Mouse (Mus musculus) liver, embryonic 16.5 days (tissue): ENCODE data around the gene Tas2r143. TPM values are rescaled to one million over a fixed set of nuclear protein-coding genes. Genes with fewer than 3 reads are reported as not detected.

Experiments
- ATAC-seq: fragments of 200-750 bp; cut with Nextera tagmentation; 2 replicates; pipeline ENCODE4 v1.8.0; 2017; ENCODE audit warnings: low read depth, mild to moderate bottlenecking, moderate number of reproducible peaks, moderate library complexity
- H3K27ac ChIP-seq: fragments of 300-500 bp; sonication (generic); 2 replicates; pipeline ENCODE4 v1.5.1; 2014; ENCODE audit warnings: mild to moderate bottlenecking, low read length
- H3K27me3 ChIP-seq: fragments of 300-500 bp; sonication (generic); 2 replicates; pipeline ENCODE4 v1.6.1; 2014; ENCODE audit warnings: low read depth, low read length, mixed read lengths; ENCODE audit not compliant: control insufficient read depth, insufficient read depth
- H3K36me3 ChIP-seq: fragments of 300-500 bp; sonication (generic); 2 replicates; pipeline ENCODE4 v1.6.1; 2014; ENCODE audit warnings: mild to moderate bottlenecking; ENCODE audit not compliant: control insufficient read depth, insufficient read depth
- H3K4me1 ChIP-seq: fragments of 300-500 bp; sonication (generic); 2 replicates; pipeline ENCODE4 v1.6.1; 2014; ENCODE audit warnings: low read depth, low read length, mixed read lengths; ENCODE audit not compliant: control insufficient read depth
- H3K4me2 ChIP-seq: fragments of 300-500 bp; sonication (generic); 2 replicates; pipeline ENCODE4 v1.6.1; 2014; ENCODE audit warnings: low read depth, low read length, mixed read lengths
- H3K4me3 ChIP-seq: fragments of 300-500 bp; sonication (generic); 2 replicates; pipeline ENCODE4 v1.5.1; 2014; ENCODE audit warnings: low read depth, mild to moderate bottlenecking, low read length
- H3K9ac ChIP-seq: fragments of 300-500 bp; sonication (generic); 2 replicates; pipeline ENCODE4 v1.6.1; 2014; ENCODE audit warnings: low read depth, low read length
- H3K9me3 ChIP-seq: fragments of 300-500 bp; sonication (generic); replicated peaks from 2 replicates; pipeline ENCODE4 v1.6.1; 2016; ENCODE audit warnings: low read length; ENCODE audit not compliant: control insufficient read depth
- WGBS: fragments of 180-500 bp; shearing (Covaris S2); extraction: QIAGEN DNeasy Blood & Tissue Kit; methylation state at CpG from one replicate; pipeline ENCODE4 v1.1.7; 2014; ENCODE audit not compliant: insufficient replicate concordance; 5-methylcytosine and 5-hydroxymethylcytosine counted together
- polyA plus RNA-seq: library from polyadenylated mRNA; unstranded; fragments of >200 nt; fragmentation: Nextera tagmentation; extraction: Ambion mirVana; gene quantifications from 2 replicates; pipeline ENCODE4 v1.2.1, GENCODE M21; 2015

Gene Tas2r143
- polyA plus RNA-seq, 1 experiment from 2014 or later, result not detected

DNA sequence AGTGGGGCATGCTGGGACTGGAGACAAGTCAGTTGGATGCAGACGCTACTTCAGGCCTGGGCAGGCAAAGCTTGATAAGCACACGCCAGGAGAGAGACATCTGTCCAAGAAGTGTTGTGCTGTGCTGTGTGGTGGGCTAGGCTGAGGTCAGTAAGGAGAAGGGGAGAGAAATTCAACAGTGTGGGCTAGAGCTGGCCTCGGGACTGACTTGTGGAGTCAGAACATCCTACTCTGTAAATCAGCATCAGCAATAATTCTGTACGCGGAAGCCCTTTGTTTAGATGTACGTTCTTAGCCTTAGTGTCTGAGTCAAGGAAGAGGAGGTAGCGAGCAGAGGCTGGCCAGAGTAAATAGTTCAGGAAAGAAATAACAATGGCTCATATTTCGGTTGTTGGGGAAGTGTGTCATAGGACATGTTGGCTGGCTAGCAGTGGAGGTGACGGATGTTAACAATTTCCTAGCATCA is 18.1 kb upstream of the Tas2r143 start:
- Histone ChIP-seq H3K27me3 (no peaks in the 10 kb centered on the region), H3K4me1 (no peaks in the 10 kb centered on the region), H3K36me3 (no peaks in the 10 kb centered on the region), H3K9me3 (no peaks in the 10 kb centered on the region), H3K4me2 (no peak overlapping the region), H3K4me3 (no peak overlapping the region), H3K27ac (no peak overlapping the region), H3K9ac (no peak overlapping the region)
- 42% methylated on average over 9 of the region's 9 CpGs for WGBS
- peak; percentile 50; the same call in 1 of the 2 replicates for ATAC-seq

GRCm38 (mm10) chr6:42383360-42383759 is 16.7 kb upstream of the Tas2r143 start:
- Histone ChIP-seq H3K4me2 (no peak overlapping the region), H3K36me3 (no peaks in the 10 kb centered on the region), H3K27ac (no peak overlapping the region), H3K27me3 (no peaks in the 10 kb centered on the region), H3K4me1 (no peaks in the 10 kb centered on the region), H3K9ac (no peak overlapping the region), H3K4me3 (no peak overlapping the region), H3K9me3 (no peaks in the 10 kb centered on the region)
- 61% methylated on average over 5 of the region's 5 CpGs for WGBS
- no peak for ATAC-seq

- Histone ChIP-seq H3K36me3 (no peaks in the 10 kb centered on the region), H3K9me3 (no peaks in the 10 kb centered on the region), H3K4me2 (no peak overlapping the region), H3K4me1 (no peaks in the 10 kb centered on the region), H3K9ac (no peak overlapping the region), H3K27me3 (no peaks in the 10 kb centered on the region), H3K27ac (no peak overlapping the region), H3K4me3 (no peak overlapping the region)
- ATAC-seq, result no peak
- 54% methylated on average over 4 of the region's 4 CpGs for WGBS
Measured at GRCm38 (mm10) chr6:42385635-42386034, 14.4 kb upstream of the Tas2r143 start.

DNA sequence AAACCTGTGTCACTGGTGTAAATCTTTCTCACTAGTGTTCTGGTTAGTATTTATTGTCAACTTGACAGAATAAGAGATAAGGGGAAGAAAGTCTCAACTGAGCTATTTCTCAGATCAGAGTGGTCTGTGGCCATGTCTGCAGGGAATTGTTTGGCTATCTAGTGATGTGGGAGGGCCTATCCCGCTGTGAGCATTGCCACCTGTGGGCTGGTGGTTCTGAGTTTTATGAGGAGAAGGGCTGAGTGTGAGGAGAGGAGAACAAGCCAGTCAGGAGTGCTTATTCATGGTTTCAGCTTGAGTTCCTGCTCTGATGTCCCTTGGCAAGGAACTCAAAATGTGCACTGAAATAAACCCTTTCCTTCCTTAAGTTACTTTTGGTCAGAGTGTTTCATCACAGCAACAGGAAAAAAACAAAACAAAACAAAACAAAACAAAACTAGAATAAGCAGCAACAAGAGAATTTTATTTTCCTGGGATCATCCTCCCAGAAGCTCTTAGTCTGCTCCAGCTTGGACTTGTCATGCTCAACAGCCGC is 8.2 kb upstream of the Tas2r143 start:
- WGBS, result 28% methylated on average over 2 of the region's 2 CpGs
- H3K4me2 ChIP-seq, result no peak overlapping the region
- no peaks in the 10 kb centered on the region; the same call in 1 of the 2 replicates for H3K4me1 ChIP-seq

DNA sequence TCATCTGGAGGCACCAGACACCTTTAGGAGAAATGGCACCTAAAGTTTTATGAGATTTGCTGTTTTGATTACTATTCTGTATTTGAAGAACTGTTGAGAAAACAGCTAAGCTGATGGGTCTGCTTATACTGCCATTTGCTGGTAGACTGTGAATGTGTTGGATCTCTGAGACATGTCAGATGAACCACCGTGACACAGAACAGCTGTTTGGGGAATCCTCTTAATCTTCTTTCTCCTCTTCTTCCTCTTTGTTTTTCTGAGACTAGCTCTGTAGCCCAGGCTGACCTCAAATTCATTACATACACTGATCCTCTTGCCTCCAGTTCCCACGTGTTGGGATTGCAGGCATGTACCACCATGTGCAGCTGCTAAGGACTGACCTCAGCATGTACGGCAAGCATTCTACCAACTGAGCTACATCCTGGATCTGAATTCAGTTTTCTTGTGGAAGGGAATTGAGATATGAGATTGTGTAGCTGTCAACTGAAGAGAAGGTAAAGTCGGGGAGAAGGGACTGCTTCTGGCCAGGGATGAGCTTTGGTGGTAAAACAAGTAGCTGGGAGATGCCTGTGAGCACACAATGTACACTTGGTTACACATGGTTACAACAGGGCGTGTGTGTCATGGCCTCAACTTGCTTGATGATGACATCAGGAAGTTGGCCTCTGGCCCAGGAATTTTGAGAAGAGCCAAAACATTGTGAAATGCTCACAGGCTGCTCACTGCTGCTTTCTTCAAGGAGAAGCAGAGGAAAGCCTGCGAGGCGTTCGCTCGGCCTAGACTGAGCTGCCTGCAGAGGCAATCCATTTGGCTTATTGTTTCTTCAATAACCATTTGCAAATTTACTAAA is 3.9 kb upstream of the Tas2r143 start:
- WGBS, result 47% methylated on average over 9 of the region's 9 CpGs
- no peak overlapping the region; the same call in 1 of the 2 replicates for H3K4me2 ChIP-seq
- H3K4me1 ChIP-seq, result no peaks in the 10 kb centered on the region; the same call in 1 of the 2 replicates
- ATAC-seq, result peak; percentile 66
- no peak overlapping the region for H3K4me3 ChIP-seq
- H3K27me3 ChIP-seq, result no peaks in the 10 kb centered on the region
- no peak overlapping the region for H3K9ac ChIP-seq
- H3K9me3 ChIP-seq, result no peaks in the 10 kb centered on the region
- H3K36me3 ChIP-seq, result no peaks in the 10 kb centered on the region
- H3K27ac ChIP-seq, result 0 out of 2 replicates have a peak overlapping the region, but pooled peaks have one; percentile 37

More for the DNA sequence above, 8.2 kb upstream of the Tas2r143 start:
- H3K9me3 ChIP-seq, result no peaks in the 10 kb centered on the region
- no peak for ATAC-seq
- no peak overlapping the region for H3K4me3 ChIP-seq
- no peaks in the 10 kb centered on the region for H3K36me3 ChIP-seq
- H3K9ac ChIP-seq, result no peak overlapping the region
- H3K27me3 ChIP-seq, result no peaks in the 10 kb centered on the region
- H3K27ac ChIP-seq, result no peak overlapping the region

DNA sequence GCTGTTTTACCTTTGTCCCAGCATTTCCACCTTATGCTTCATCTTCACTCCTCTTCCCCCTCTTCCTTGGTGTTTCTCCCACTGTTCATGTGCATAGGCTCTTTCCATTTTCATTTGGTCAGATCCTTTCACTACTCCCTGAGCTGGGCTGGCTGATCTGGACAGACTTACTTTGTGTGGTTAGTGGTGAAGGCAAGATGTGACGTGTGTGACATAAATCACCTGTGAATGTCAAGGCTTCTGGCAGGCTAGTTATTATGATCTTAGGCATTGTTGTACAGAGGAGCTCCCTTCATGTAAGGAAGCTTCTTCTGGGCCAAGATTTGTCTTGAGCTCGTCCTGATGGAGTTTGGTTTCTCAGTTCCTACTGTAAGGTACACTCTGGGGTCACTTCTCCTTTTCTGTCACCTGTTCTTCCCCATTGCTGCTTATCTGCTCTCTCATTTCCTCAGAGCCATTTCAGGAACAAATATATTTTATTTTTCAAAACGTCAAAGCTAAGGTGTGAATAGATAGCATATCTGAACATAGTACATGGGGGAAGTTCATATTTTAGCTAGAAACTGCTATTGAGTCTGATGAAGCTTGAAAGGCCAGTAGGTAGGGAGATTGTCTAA is 2.9 kb upstream of the Tas2r143 start:
- WGBS, result 19% methylated on average over 3 of the region's 3 CpGs
- Histone ChIP-seq H3K9ac (no peak overlapping the region), H3K27me3 (no peaks in the 10 kb centered on the region), H3K4me1 (no peaks in the 10 kb centered on the region; the same call in 1 of the 2 replicates), H3K4me2 (no peak overlapping the region), H3K9me3 (no peaks in the 10 kb centered on the region), H3K4me3 (no peak overlapping the region), H3K36me3 (no peaks in the 10 kb centered on the region), H3K27ac (no peak overlapping the region)
- ATAC-seq, result no peak

GRCm38 (mm10) chr6:42398285-42398684 is 1.8 kb upstream of the Tas2r143 start:
- Histone ChIP-seq H3K4me2 (no peak overlapping the region), H3K27ac (no peak overlapping the region), H3K4me1 (no peaks in the 10 kb centered on the region; the same call in 1 of the 2 replicates), H3K9me3 (no peaks in the 10 kb centered on the region), H3K36me3 (no peaks in the 10 kb centered on the region), H3K4me3 (no peak overlapping the region), H3K27me3 (no peaks in the 10 kb centered on the region), H3K9ac (no peak overlapping the region)
- ATAC-seq, result no peak
- whole genome bisulfite sequencing, result 42% methylated on average over 3 of the region's 3 CpGs

DNA sequence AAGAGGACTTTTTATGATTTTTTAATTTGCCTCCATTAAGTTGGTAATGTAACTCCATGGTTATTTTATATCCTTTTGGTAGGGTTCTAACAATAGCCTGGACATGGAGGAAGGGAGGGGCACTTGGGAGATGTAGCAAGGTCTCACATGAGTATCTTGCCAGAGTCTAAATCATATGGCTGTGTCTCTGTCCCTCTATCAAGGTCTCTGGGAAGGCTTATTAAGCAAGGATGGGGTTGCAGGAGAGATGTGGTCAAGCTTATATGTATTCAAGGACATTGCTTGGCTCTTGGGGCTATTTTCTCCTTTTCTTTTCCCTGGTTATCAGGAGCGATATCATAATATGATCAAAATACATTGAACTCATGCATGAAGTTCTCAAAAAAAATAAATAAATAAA is 1.0 kb upstream of the Tas2r143 start:
- no peaks in the 10 kb centered on the region for H3K9me3 ChIP-seq
- no peak overlapping the region for H3K27ac ChIP-seq
- H3K36me3 ChIP-seq, result no peaks in the 10 kb centered on the region
- H3K4me3 ChIP-seq, result no peak overlapping the region
- H3K27me3 ChIP-seq, result no peaks in the 10 kb centered on the region
- no peak overlapping the region for H3K9ac ChIP-seq
- 71% methylated on average over 1 of the region's 1 CpGs for WGBS
- no peak overlapping the region for H3K4me2 ChIP-seq
- H3K4me1 ChIP-seq, result no peaks in the 10 kb centered on the region; the same call in 1 of the 2 replicates
- ATAC-seq, result no peak

GRCm38 (mm10) chr6:42405134-42405533 is 5.1 kb downstream of the Tas2r143 start, which contains the start of gene Tas2r135:
Gene Tas2r135, plus strand, starts transcription at chr6:42405434.
- Histone ChIP-seq H3K9ac (no peak within 1 kb of the TSS), H3K4me1 (no peaks in the 10 kb centered on the region), H3K9me3 (no peaks in the 10 kb centered on the region), H3K27ac (no peak within 1 kb of the TSS), H3K4me3 (no peak within 1 kb of the TSS), H3K27me3 (no peaks in the 10 kb centered on the region), H3K4me2 (no peak within 1 kb of the TSS), H3K36me3 (no peaks in the 10 kb centered on the region)
- WGBS, result 48% methylated on average over 2 of the region's 2 CpGs
- no peak for ATAC-seq
